Mouse (Mus musculus): ENCODE data around the gene Ttll8. TPM values are rescaled to one million over a fixed set of nuclear protein-coding genes. Genes with fewer than 3 reads are reported as not detected.

Gene Ttll8
- polyA plus RNA-seq (2015; fragmentation: Nextera tagmentation; extraction: Ambion mirVana), result 0.08 and 0.14 TPM in 2 replicates

DNA sequence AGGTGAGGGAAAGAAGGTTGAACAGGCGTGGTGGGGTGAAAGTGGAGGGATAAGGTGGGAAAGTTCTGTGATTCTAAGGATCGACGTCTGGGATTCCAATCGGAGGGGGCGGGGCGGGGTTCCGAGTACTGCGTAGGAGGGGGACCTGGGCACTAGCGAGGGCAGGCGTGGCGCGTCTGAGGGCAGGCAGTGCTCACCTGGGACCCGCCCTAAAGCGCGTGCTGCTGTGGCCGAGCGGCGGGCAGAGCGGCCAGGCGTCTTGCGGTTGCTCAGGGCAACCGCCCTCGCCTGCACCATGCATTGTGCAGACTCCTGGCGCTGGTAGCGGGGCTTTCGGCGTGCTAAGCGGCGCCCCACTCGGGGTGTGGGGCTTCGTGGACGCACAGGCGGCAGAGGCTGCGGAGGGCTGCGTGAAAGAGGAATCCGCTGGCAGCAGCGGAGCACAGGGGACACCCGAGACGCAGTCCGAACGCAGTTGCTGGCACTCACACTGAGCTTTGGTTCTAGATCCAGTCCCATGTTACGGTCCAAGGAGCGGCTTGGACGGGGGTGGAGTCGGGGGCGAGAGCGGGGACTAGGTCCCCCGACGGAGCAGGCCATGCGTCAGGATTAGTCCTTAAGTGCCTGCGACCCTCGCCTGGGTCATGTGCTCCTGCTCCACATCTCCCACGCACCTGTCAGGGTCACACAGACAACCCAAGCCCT is at the start of gene Ttll8:
Gene Ttll8 (minus strand): TSS at position 51 of the 705 bp plus-strand sequence.
- Histone ChIP-seq H3K9me3 (no peaks in the 10 kb centered on the region), H3K4me3 (peak within 1 kb of the TSS; percentile 46), H3K4me1 (replicated peaks) (peaks cover 8% of the 10 kb centered on the region), H3K27ac (replicated peaks) (no peak within 1 kb of the TSS), H3K4me2 (peak within 1 kb of the TSS; percentile 96), H3K36me3 (no peaks in the 10 kb centered on the region), H3K9ac (peak within 1 kb of the TSS; percentile 53), H3K27me3 (peaks cover 8% of the 10 kb centered on the region; the same call in 1 of the 2 replicates)
- 3% methylated on average over 52 of the region's 53 CpGs for WGBS
- peak; percentile 87 for ATAC-seq (ENCODE audit: low FRiP score, low read depth)

DNA sequence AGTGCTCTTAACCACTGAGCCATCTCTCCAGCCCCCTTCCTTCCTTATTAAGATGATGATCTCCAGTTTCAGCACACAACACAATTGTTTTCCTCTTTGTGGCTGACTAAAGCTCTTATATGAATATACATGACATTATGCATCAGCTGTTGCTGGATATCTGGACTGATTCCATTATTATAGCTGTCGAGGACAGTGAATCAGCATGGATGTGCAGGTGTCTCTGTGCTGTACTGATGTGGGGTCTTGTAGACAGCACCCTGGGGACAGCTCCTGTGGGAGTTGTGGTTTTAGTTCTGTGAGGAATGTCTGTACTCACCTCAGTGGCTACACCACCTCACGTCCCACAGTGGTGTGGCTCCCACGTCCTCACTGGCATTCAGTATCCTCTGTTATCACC is 47.0 kb upstream of the Ttll8 start:
- H3K4me2 ChIP-seq, result no peak overlapping the region
- no peaks in the 10 kb centered on the region for H3K36me3 ChIP-seq
- no peak overlapping the region for H3K9ac ChIP-seq
- no peaks in the 10 kb centered on the region for H3K4me1 ChIP-seq (replicated peaks)
- no peak overlapping the region for H3K27ac ChIP-seq (replicated peaks)
- no peak overlapping the region for H3K4me3 ChIP-seq
- no peak for ATAC-seq (ENCODE audit: low FRiP score, low read depth)
- H3K27me3 ChIP-seq, result no peaks in the 10 kb centered on the region
- WGBS, result 66% methylated on average over 3 of the region's 3 CpGs
- no peaks in the 10 kb centered on the region for H3K9me3 ChIP-seq

GRCm38 (mm10) chr15:89000367-89000766 is 46.1 kb upstream of the Ttll8 start:
- 71% methylated on average over 2 of the region's 2 CpGs for WGBS
- Histone ChIP-seq H3K27ac (replicated peaks) (no peak overlapping the region), H3K9ac (no peak overlapping the region), H3K4me2 (no peak overlapping the region), H3K36me3 (no peaks in the 10 kb centered on the region), H3K9me3 (no peaks in the 10 kb centered on the region), H3K4me1 (replicated peaks) (no peaks in the 10 kb centered on the region), H3K4me3 (no peak overlapping the region), H3K27me3 (no peaks in the 10 kb centered on the region)
- no peak for ATAC-seq (ENCODE audit: low FRiP score, low read depth)

GRCm38 (mm10) chr15:88999124-88999523 is 44.9 kb upstream of the Ttll8 start:
- H3K36me3 ChIP-seq, result no peaks in the 10 kb centered on the region
- no peaks in the 10 kb centered on the region for H3K4me1 ChIP-seq (replicated peaks)
- H3K4me3 ChIP-seq, result no peak overlapping the region
- H3K27me3 ChIP-seq, result no peaks in the 10 kb centered on the region
- H3K27ac ChIP-seq (replicated peaks), result no peak overlapping the region
- peak; percentile 65; the same call in 1 of the 2 replicates for ATAC-seq (ENCODE audit: low FRiP score, low read depth)
- no peak overlapping the region for H3K4me2 ChIP-seq
- H3K9ac ChIP-seq, result no peak overlapping the region
- no peaks in the 10 kb centered on the region for H3K9me3 ChIP-seq
- WGBS, result 78% methylated on average over 2 of the region's 2 CpGs

DNA sequence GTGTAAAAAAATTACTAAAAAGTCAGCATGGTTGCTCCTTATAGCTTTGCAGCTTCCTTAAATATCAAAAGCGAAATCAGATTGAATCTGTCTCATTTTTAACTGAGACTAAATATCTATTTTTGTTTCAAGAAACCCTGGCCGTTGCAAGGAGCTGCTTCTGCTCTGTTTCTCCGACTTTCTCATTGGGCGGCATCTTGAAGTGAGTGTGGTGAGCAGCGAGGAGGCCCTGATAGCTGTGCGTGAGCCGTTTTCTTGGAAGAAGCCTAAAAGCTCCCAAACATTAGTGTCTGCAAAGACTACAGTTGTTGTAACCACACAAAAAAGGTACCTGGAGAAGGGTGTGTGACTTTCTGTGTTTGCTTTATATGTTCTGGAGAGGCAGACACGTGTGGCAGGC is 44.4 kb upstream of the Ttll8 start:
- Histone ChIP-seq H3K36me3 (no peaks in the 10 kb centered on the region), H3K9me3 (no peaks in the 10 kb centered on the region), H3K27me3 (no peaks in the 10 kb centered on the region), H3K4me1 (replicated peaks) (no peaks in the 10 kb centered on the region), H3K27ac (replicated peaks) (no peak overlapping the region), H3K9ac (no peak overlapping the region), H3K4me2 (no peak overlapping the region), H3K4me3 (no peak overlapping the region)
- 80% methylated on average over 8 of the region's 8 CpGs for WGBS
- ATAC-seq (ENCODE audit: low FRiP score, low read depth), result no peak

DNA sequence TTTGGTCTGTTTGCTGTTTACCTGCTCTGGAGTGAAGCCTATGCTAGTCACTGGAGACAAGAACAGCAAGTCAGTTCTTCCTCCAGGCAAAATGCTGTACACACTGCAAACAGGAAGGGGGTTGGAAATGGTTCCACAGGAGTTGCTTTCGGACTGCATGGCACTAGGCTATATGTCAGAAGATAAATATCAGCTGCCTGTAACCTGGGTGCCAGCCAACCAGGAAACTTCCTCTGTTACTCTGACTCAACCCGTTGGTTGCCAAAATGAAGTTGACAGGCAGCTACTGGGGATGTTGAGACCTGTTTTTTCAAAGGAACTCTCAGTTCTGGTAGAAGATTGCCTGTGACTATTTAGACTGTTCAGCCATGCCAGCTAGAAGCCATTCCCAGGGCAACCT is 35.0 kb upstream of the Ttll8 start:
- Histone ChIP-seq H3K4me1 (replicated peaks) (no peaks in the 10 kb centered on the region), H3K36me3 (no peaks in the 10 kb centered on the region), H3K27me3 (no peaks in the 10 kb centered on the region), H3K9ac (no peak overlapping the region), H3K9me3 (no peaks in the 10 kb centered on the region), H3K4me2 (no peak overlapping the region), H3K4me3 (no peak overlapping the region), H3K27ac (replicated peaks) (no peak overlapping the region)
- ATAC-seq (ENCODE audit: low FRiP score, low read depth), result no peak
- 67% methylated on average over 2 of the region's 2 CpGs for WGBS

GRCm38 (mm10) chr15:88982534-88983079 is 28.4 kb upstream of the Ttll8 start, which contains the start of gene Mov10l1:
Gene Mov10l1 (plus strand): TSS chr15:88982909.
- Histone ChIP-seq H3K4me3 (no peak within 1 kb of the TSS), H3K9ac (no peak within 1 kb of the TSS), H3K9me3 (no peaks in the 10 kb centered on the region), H3K4me2 (no peak within 1 kb of the TSS), H3K4me1 (replicated peaks) (no peaks in the 10 kb centered on the region), H3K36me3 (no peaks in the 10 kb centered on the region), H3K27ac (replicated peaks) (no peak within 1 kb of the TSS), H3K27me3 (no peaks in the 10 kb centered on the region)
- WGBS, result 94% methylated on average over 31 of the region's 31 CpGs
- ATAC-seq (ENCODE audit: low FRiP score, low read depth), result no peak

DNA sequence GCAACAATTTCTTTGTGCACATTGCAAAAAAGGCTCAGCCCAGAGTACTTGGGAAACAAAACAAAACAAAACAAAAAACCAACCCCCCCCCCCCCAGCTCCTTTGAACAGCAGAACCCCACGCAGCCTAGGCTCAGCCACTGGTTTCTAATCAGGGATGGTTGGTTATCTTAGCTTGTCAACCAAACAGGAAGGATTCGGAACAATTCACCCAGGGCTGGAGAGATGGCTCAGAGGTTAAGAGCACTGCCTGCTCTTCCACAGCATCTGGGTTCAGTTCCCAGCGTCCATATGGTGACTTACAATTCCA is 24.9 kb upstream of the Ttll8 start:
- 30% methylated on average over 3 of the region's 3 CpGs for WGBS
- Histone ChIP-seq H3K4me3 (no peak overlapping the region), H3K36me3 (no peaks in the 10 kb centered on the region), H3K4me2 (no peak overlapping the region), H3K9ac (no peak overlapping the region), H3K4me1 (replicated peaks) (no peaks in the 10 kb centered on the region), H3K27ac (replicated peaks) (peak overlapping the region; percentile 52), H3K9me3 (no peaks in the 10 kb centered on the region), H3K27me3 (no peaks in the 10 kb centered on the region)
- no peak; the same call in 1 of the 2 replicates for ATAC-seq (ENCODE audit: low FRiP score, low read depth)

DNA sequence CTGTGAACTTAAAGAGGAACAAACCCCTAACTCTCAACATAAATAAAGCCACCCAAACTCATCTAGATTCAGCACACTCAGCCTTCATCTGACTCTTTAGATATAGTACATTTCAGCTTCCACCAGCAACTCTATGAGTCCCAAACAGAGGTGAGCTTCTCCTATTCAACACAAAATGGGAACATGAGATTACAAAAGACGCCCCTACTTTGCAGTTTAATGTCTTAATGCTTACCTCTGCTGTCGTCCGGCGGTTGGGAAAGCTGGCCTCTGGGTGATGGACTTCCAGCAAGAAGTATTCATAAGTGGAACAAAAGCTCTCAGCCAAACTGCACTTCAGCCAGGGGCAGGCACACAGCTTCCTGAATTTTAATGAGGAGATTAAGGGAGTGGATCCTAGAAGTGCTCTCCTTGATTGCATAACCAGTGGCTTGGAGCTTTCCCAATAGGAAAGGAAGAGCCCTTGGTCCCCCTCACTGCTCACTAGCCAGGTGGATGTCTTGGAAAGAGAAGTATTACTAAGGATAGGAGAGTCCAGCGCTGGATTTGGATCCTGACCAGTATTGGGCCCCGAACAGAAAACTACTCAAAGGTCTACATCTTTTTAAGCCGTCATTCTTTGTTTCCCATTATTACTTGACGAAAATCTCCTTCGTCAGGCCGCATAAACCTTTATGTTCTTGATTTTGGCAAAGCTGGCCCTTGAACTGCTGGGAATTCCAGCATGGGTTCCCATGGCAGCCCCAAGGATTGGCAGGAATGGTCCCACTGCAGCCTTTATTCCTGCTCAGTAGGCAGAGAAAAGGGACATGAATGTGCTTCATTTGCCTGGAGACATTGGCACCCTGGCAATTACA is 24.3 kb upstream of the Ttll8 start, which contains the start of gene Mlc1:
Gene Mlc1 (minus strand): TSS at position 727 of the 857 bp plus-strand sequence.
- Histone ChIP-seq H3K9me3 (no peaks in the 10 kb centered on the region), H3K4me3 (peak within 1 kb of the TSS; percentile 17), H3K27me3 (no peaks in the 10 kb centered on the region), H3K36me3 (no peaks in the 10 kb centered on the region), H3K4me1 (replicated peaks) (no peaks in the 10 kb centered on the region), H3K4me2 (peak within 1 kb of the TSS; percentile 33), H3K9ac (no peak within 1 kb of the TSS), H3K27ac (replicated peaks) (peak within 1 kb of the TSS; percentile 74)
- peak; percentile 91 for ATAC-seq (ENCODE audit: low FRiP score, low read depth)
- WGBS, result 7% methylated on average over 10 of the region's 10 CpGs

GRCm38 (mm10) chr15:88972300-88972699 is 18.1 kb upstream of the Ttll8 start:
- H3K9me3 ChIP-seq, result no peaks in the 10 kb centered on the region
- 95% methylated on average over 4 of the region's 4 CpGs for WGBS
- no peak overlapping the region for H3K4me2 ChIP-seq
- H3K27me3 ChIP-seq, result no peaks in the 10 kb centered on the region
- no peak for ATAC-seq (ENCODE audit: low FRiP score, low read depth)
- H3K4me1 ChIP-seq (replicated peaks), result no peaks in the 10 kb centered on the region
- H3K4me3 ChIP-seq, result no peak overlapping the region
- no peak overlapping the region for H3K27ac ChIP-seq (replicated peaks)
- no peak overlapping the region for H3K9ac ChIP-seq
- H3K36me3 ChIP-seq, result no peaks in the 10 kb centered on the region

GRCm38 (mm10) chr15:88964070-88964578 is 9.9 kb upstream of the Ttll8 start:
- WGBS, result 96% methylated on average over 2 of the region's 2 CpGs

DNA sequence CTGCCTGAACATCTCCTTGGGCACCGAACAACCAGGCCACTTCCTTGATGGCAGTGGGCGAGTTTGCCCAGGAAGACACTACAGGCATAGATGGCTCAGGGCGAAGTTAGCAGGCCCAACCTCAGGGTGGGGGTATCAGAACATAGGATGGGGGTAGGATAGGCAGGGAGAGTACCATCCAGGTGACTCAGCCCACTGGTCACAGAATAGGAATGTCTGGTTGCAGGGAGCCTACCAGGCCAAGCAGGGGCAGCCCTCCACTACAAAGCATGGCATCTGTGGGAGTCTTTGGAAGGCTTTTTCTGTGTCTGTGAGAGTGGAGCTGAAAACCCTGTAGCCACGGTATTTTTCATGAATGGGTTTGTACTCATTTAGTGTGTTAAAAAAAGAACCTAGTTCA is 3.3 kb upstream of the Ttll8 start:
- no peak overlapping the region for H3K27ac ChIP-seq (replicated peaks)
- H3K9me3 ChIP-seq, result no peaks in the 10 kb centered on the region
- H3K27me3 ChIP-seq, result peaks cover 8% of the 10 kb centered on the region; the same call in 1 of the 2 replicates
- H3K4me3 ChIP-seq, result no peak overlapping the region
- H3K9ac ChIP-seq, result no peak overlapping the region
- no peak overlapping the region for H3K4me2 ChIP-seq
- WGBS, result 88% methylated on average over 4 of the region's 4 CpGs
- peaks cover 8% of the 10 kb centered on the region for H3K4me1 ChIP-seq (replicated peaks)
- H3K36me3 ChIP-seq, result no peaks in the 10 kb centered on the region
- no peak for ATAC-seq (ENCODE audit: low FRiP score, low read depth)

More at GRCm38 (mm10) chr15:88964070-88964578, 9.9 kb upstream of the Ttll8 start:
- no peak overlapping the region for H3K9ac ChIP-seq
- no peak overlapping the region for H3K27ac ChIP-seq (replicated peaks)
- no peaks in the 10 kb centered on the region for H3K36me3 ChIP-seq
- no peaks in the 10 kb centered on the region for H3K9me3 ChIP-seq
- H3K4me2 ChIP-seq, result no peak overlapping the region
- H3K4me1 ChIP-seq (replicated peaks), result no peaks in the 10 kb centered on the region
- no peaks in the 10 kb centered on the region for H3K27me3 ChIP-seq
- ATAC-seq (ENCODE audit: low FRiP score, low read depth), result no peak
- no peak overlapping the region for H3K4me3 ChIP-seq

All from hindbrain, embryonic 15.5 days (tissue).